Mouse (Mus musculus) spleen, embryonic (tissue): ENCODE measurements around the gene Ralgapb.

Experiments used
- CTCF ChIA-PET: fragments of 350-600 bp; sonication (Branson Sonifier 250); formaldehyde crosslinking; loops from one replicate; lab custom pipeline; 2022; lab: Charles Lee

Ralgapb gene

DNA sequence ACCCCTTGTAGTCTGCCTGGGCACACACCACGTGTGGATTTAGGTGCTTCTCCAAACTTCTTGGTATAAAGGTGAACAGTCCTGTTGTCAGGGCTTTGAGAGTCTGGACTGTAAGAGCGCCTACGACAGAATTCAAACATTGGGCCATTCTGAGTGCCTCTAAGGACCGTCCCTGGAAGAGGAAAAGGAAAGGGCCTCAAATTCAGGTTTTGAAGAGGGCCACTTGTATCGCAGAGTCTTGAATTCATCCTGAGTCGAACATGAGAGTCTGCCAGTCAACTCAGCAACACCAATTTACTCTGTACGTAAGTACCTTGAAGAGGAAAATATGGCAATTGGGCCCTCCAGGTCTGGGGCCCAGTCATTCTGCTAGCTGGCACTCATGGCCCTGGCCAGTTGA, 6.7 kb upstream of the Ralgapb start:
- CTCF ChIA-PET = no interaction called here

DNA sequence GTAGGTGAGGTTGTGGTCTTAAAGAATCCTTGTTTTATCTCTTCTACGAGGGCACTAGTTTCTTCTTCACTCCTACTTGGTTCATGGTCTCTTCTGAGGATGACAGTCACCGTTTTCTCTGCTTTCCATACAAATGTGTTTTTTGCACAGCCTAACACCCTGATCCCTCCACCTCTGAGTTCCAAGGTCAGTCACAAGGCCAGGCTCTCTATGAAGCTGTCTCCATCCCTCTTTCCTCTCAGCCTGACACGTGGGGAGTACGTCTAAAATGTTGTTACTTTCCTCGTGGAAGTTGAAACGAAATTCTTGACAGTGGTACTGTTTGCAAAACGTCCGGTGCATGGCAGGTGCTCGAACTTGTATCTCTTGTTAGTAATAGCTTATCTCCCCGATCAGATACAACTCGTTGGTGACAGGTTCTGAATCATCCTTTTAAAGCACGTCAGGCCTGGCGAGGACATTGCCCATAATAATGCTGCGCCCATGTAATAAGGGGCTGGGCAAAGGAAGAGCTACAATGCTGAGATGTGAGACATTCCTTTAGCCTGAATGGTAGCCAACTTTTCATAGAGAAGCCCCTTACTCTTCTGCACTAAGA, 552 bp upstream of the Ralgapb start:
- CTCF ChIA-PET = interaction anchor here (1.0 kb wide), 1 partner anchor 9 kb away, joined by 3 read pairs; no protein-coding TSS in a partner anchor

DNA sequence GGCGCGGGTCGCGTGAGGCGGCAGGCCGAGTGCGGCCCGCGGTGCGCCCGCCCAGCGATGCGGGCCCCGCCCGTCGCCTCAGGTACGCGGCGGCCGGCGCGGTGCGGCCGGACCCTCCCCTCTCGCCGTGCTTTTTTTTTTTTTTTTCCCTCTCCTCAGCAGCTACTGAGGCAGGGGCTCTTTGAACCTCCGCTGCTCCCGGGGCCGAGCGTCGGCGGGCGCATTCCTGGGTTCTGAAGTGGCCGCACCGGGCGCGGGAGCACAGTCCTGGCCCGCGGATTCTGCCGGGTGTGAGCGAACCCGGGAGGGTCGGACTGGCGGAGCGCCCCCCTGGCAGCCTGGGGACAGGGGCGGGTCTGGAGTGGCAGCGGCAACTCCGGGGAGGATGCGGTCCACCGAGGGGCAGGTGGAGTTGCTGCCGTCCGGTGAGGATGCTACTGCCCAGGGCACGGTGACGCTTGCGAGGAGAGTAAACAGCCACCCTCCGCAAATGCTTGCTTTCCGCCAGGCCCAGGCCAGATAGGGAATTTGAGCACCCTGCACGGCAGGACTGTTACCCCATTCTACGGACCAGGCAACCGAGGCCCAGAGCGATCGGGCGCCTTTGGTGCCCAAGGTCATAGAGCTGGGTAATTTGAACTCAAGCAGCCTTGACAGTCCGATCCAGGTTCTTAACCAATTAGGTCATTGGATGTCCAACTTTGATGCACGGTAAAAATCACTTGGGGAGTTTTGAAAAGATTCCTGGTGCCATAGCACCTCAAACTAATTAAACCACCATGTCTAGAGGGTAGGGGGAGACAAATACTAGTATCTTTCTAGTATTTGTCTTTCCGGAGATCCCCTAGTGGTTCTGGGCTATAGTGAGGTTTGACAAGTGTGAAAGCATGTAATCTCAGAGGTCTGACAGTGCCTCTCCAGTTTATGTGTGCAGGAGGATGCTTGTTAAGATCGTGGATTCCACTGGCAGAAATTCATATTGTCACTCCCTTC, 670 bp downstream of the Ralgapb start:
- CTCF ChIA-PET = interaction anchor here (0.6 to 1.0 kb wide), 3 partner anchors 8 to 145 kb away, joined by 3 to 5 read pairs (median 3); no protein-coding TSS in a partner anchor

DNA sequence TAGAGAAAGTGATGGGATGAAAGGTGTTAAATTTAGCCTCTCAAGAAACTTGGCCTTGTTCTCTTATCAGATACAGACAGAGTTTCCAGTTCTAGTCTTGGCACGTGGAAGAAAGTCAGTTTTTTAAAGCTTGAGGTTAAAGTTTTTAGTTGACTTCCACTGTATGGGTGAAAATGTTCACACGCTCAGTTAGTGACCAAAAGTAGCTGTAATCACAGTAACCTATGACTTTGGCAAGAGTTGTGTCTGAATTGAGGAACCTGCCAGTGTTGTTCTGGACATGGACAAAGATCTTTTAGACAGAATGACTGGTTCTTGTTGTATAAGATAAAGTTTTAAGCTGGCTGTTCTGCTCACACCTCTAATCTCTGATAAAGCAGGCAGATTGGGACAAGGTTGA, 3.6 kb downstream of the Ralgapb start:
- CTCF ChIA-PET = no interaction called here

DNA sequence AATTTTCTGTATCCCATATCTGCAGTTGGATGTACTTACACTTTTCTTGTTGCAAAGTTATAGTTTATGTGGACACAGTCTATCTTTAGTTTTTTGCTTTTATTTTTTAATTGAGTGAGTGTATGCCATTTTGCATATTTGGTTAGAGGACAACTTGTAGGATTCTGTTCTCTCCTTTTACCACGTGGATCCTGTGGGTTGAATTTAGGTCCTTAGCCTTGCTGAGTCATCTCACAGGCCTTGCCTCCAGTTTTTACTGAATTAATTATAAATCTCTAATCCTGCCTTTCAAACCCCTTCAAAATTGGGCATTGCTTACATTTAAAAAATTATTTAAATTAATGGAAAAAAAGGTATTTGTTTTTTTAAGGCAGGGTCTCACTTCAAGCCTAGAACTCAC, 6.2 kb downstream of the Ralgapb start:
- CTCF ChIA-PET = interaction anchor here (0.7 kb wide), 1 partner anchor 60 kb away, joined by 12 read pairs; no protein-coding TSS in a partner anchor

DNA sequence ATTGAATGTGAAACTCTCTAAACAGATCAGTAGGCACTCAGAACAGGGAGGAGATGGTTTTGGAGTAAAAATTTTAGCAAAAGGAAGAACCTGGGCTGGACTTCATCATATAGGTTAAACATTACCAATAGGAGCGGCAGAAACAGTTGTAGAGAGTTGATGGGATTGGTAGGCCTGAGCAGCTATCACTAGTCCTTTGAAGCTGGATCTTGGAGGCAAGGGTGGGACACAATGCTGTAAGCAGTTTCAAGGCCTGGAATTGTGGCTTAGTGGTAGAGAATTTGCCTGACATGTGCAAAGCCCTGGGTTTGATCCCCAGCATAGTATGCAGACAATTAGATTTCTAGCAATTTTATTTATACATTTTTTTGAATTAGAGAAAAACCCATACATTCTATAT, 9.0 kb downstream of the Ralgapb start:
- CTCF ChIA-PET = interaction anchor here (1.0 kb wide), 1 partner anchor 9 kb away, joined by 3 read pairs; the partner anchor contains the start of gene Ralgapb

DNA sequence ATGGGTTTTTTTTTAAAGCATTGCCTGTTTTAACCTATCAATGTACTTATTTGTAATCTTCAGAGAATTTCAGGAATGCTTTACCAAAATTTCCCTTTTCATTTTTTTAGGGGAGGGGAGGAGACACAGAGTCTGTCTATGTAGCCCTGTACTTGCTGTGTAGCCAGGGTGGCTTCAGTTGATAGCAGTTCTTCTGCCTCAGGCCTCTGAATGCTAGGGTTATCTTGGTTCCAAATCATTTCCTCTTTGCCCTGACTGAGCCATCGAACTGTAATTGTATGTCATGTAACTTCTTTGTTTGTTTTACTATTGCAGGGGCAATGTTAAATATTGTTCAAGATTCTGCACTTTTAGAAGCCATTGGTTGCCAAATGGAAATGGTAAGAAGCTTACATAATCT, 36.2 kb downstream of the Ralgapb start:
- CTCF ChIA-PET = no interaction called here

DNA sequence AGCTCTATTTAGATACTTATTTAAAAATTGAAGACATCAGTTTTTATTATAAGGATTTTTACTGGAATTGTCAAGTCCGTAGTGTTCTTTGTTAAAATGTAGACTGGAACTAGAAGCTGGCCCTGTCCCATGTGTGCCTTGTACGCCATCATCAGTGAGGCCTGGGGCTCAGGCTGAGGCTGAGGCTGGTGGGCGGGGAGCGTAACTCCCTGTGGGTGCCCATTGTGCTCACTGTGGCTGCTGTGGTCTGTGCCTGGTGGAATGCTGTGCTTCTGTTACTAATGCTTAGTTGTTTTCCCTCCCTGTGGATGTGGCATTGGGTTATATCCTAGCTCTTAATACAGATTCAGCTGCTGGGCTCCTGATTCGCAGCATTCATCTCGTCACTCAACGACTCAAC, 40.2 kb downstream of the Ralgapb start:
- CTCF ChIA-PET = no interaction called here

DNA sequence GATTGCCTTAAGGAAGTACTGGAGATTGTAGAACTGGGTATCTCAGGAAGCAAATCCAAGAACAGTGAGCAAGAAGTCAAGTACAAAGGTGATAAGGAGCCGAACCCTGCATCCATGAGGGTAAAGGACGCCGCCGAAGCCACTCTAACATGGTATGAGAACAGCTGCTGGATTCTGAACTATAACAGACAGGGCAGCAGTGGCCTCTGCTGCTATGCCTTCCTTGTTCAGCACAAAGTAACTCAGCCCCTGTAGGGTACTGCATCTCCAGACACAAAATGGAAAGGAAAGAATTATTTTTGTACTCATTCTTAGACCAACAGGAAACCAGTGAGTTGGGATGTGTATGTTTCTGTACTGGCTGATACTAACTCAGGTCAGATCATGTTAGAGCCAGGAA, 46.8 kb downstream of the Ralgapb start:
- CTCF ChIA-PET = no interaction called here

DNA sequence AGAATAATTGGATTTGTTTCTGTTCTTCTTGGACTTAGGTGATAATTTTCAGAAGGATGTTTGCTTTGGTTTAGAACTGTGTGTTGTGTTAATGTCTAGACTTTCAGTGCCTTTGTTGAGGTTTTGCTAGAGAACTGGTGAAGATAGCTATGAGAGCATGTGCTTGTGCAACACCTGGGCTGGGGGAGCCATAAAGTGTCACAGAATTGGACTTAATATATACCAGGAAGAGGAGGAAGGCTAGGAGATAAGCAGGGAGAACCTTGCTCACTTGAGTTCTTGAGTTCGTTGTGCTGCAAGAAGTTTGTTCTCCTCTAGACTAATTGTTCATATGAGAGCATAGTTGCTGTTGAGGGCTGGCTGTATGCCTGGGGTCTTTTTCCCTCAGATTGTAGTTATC, 48.0 kb downstream of the Ralgapb start:
- CTCF ChIA-PET = no interaction called here

DNA sequence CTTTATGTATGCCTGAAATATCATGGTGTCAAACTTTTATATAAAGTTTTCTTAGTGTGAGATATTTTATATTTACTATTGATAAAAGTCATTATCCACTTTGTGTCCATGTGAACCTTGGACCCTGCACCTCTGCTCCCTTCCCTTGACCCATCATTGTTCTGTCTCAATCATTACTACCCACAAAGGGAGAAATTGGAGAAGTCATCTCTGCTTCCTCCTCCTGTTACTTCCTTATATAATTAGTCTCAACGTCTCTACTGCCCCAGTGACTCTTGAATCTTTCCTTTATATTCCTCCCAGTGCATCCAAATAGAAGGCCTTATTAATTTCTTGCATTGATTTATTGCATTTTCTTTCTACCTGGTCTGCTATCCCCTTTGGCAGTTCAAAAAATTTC, 52.8 kb downstream of the Ralgapb start:
- CTCF ChIA-PET = no interaction called here

DNA sequence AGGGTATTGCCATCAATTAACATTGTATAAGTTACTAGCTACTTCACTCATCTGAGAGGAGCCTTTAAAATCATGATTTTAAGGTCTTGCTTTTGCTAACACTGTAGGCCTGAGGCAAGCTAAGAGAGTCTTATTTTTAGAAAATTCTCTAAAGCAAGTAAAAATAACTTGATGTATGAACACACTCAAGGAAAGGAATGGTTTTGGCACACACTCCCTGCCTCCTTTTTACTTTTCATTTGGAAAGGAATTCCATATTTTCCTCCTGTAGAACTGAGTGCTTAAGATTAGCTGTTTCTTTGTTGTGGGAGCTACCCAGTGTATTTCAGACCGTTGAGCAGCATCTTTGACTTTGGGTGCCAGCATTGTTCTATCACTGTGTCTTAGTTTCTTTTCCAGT, 64.5 kb downstream of the Ralgapb start:
- CTCF ChIA-PET = interaction anchor here (0.6 kb wide), 1 partner anchor 29 kb away, joined by 3 read pairs; no protein-coding TSS in a partner anchor

DNA sequence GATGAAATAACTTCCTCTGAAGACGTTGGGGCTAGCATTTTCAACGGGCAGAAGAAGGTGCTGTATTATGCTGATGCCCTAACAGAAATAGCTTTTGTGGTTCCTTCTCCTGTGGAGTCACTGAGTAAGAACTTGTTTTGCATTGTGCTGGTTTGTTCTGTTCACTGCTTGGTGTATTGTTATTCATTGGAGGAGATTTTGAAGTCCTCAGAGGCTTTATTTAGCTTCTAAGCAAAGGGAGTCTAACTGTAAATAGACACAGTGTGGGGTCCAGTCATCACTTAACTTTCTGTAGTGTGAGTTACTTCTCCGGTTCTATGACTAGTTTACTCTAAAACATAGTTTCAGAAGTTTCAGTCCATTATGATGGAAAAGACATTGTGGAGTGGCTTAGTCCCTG, 68.0 kb downstream of the Ralgapb start:
- CTCF ChIA-PET = no interaction called here

DNA sequence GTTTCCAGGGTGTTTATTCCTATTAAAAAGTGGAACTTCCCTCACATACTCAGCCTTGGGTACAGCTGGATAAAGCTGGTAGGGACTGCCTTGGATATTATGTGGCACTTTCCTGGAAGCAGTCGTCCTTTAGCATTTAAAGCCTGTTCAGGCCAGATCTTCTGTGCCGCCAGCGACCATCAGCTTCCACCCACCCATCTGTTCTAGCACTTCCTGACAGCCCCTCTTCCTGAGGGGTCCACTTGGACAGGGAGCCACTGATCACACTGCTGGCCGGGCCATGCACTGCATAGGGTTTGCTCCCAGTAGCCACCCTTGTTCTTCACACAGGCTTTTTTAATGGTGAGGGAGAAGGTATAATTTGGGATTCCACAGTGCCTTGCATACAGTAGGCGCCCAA, 88.8 kb downstream of the Ralgapb start:
- CTCF ChIA-PET = no interaction called here

DNA sequence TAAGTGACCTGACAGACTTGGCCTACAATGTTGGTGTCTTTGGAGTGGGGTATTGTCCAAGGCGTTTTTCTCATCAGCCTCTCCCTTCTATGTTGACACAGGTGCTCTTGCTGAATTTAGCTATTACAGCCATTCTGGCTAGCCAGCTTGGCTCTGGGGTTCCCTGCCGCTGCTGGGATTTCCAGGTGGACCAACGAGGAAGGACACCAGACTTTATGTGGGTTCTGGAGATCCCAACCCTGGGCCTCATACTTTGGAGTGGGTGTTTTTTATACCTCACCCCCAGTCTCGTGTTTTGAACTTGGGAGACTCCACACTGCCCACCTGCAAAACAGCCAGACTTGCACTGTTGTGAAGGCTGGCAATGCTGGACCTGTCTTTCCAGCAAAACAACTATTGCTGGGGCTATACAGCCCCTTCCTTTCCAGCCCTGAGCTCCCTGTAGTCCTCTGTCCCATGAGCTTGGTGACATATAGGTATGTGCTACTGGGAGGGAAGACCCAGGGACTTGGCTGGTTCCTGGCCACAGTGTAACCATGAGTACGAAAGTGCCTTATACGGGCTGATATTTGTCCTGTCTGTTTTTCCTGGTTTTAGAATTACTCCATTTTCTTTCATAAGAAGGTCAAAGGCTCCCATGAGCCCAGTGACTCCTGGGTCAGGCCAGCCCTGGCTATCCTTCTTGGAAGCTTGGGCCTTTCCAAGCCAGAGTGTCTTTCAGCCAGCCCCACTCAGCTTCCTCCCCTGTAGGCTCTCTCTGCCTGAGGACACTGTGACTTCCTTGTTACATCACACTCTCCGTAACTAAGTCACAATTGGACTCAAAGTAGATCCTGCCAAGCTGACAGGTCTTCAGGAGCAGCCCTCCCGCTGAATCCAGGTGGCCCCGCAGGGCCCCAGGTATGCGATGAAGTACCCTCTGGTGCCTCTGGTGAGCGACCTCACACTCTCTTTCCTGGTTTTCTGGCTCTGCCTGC, 92.5 kb downstream of the Ralgapb start, which contains the start of gene Adig:
Gene Adig, plus strand, starts transcription at position 777 of the 977 bp plus-strand sequence.
- CTCF ChIA-PET = no interaction called here

DNA sequence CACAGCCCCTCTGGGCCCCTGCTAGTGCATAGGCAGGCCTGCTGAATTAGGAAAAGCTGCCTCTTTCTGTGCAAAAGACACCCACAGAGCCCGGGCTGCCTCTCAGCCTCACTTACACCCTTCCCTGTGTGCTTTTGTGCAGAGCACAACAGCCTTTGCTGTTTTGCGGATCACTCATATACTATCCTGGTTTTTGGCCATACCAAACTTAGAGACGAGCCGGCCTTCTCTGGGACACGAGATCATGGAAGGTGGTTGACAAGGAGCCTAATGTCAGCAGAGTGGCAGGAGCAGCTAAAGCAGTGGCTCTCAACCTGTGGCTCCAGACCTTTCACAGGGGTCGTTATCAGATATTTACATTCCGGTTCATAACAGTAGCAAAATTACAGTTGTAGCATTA, 93.6 kb downstream of the Ralgapb start:
- CTCF ChIA-PET = interaction anchor here (0.5 kb wide), 1 partner anchor 29 kb away, joined by 3 read pairs; no protein-coding TSS in a partner anchor

DNA sequence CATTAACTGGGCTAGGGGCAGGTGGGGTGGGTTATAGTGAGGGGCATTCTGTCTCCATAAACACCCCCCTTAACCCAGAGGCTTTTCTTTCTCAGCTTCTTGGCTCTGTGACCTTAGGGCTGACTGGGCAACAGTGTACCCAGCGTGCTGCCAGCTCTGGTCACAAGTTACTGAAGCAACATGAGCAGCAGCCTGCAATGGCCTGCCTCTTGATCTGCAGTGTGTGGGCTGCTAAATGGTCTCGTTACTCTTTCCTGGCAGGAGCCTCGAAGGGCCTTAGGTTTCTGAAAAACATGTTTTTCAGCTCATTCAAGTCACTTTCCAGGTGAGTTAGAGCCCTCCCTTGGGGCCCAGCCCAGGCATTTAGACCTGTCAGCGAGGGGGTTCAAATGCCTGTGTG, 94.0 kb downstream of the Ralgapb start:
- CTCF ChIA-PET = no interaction called here

DNA sequence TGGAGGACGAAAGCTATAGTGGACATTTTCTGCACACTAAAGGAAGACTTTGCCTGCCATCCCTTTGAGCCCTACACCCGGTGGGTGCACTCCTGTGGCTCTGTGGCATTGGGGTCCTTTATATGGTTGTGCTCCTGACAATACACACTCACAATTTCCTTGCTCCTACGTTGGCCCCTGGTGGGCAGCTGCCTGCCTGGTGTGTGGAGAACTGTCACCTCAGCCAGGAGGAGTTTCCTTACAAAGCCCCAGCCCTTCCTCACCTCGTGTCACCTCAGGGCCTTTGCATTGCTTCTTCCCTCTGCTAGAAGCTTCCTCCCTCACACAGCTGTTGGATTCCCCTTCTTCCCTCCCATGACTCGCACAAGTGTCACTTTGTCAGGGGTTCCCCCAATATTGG, 96.8 kb downstream of the Ralgapb start:
- CTCF ChIA-PET = no interaction called here

DNA sequence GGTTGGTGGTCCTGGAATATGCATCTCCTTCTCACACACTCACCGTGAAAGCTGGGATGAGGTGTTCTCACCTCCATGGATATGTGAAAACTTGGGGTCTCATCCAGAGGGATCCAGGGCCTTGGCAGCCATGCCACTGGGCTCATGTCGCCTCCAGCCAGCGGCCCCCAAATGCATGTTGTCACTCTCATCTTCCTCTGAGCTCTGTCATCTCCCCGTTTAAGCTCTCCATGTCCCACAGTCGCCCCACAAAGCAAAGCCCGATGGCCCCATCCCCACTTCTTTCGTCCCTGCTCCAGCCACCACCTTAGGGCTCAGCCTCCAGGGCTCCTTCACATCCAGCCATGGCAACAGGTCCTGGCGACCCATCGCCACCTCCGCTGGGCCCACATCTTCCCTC, 97.4 kb downstream of the Ralgapb start:
- CTCF ChIA-PET = no interaction called here

DNA sequence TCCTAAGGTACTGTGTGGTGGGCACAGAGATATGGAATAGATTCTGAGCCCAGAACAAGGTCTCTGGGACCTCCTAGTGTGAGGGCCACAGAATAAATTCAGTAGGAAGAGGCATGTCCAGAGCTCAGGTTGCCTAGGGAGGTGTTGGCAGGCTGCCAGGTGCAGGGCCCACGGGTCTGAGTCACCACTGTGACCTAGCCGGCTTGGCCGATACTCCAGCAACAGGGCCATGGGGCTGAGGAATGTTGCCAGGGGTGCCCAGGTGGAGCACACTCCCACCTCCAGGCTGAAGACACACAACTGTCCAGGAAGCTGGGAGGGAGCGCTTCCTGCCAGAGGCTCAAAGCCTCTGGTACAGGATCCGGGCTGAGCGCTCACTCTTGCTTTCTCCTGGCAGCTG, 101.0 kb downstream of the Ralgapb start:
- CTCF ChIA-PET = no interaction called here

DNA sequence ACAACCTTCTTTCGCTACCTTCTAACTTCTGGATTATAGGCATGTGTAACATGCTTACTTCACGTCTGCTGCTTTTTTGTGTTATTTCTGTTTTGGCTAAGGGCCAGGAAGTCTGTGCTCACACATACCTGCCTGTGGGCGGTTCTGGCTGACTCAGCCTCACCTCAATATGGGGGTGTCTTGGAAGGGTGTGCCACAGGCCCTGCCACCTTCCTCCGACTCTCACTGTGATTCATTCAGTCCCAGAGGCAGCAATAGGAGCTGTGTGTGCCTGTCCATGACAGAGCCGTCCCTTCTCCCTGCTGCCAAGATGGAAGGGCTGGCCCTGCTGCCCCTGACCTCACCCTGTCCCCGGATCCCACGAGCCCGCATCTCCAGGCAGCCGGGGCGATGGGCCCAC, 102.9 kb downstream of the Ralgapb start, which contains the start of gene Arhgap40:
Gene Arhgap40, plus strand, starts transcription at position 269 of the 400 bp plus-strand sequence.
- CTCF ChIA-PET = no interaction called here
